Mouse (Mus musculus): ENCODE measurements around the gene Vps33a.
"Not testable (repeated sequence)": the region's sequence is repeated elsewhere in the genome, so short reads cannot be mapped to it uniquely, and the experiment has no call there.

Vps33a gene

GRCm38 (mm10) chr5:123524393-123524750, 48.5 kb downstream of the Vps33a start:
- DNase-seq (ENCODE audit: low read depth) = no peak

DNA sequence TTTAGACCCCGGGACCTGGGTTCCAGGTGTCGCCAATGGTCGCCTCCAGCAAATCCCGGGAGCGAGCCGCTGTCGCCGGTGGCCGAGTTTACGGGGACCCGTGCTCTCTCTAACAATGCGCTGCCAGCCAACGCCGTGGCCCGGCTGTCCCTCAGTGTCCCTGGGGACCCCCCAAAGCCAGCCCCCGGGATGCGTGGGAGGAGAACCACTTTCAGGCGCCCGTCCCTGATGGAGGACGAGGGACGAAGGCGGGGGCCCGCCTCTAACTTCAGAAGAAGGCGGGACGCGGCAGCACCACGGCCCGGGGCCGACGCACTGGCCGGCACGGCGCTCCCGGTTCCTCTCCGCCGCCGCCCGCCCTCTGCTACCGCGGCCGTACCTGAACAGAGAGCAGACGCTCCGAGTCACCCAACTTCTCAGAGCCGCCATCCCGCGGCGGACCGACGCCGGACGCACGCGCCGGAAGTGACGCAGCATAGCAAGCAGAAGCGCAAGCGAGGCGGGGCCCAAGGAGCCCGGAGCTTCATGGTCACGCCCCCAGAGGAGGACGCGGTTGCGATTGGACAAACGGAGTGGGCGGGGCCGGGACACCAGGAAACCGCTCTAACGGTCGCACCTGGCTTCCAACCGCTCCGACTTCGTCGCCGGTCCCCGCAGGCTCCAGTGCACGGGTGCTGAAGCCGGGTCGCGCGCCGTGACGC, 49.0 kb downstream of the Vps33a start, which contains the start of gene Diablo:
Diablo (minus strand) TSS at position 485 of the 701 bp plus-strand sequence.
- peak; percentile 99 for DNase-seq (ENCODE audit: low read depth)

GRCm38 (mm10) chr5:123522166-123522565, 50.7 kb downstream of the Vps33a start:
- no peak for DNase-seq (ENCODE audit: low read depth)

GRCm38 (mm10) chr5:123521621-123522020, 51.2 kb downstream of the Vps33a start:
- DNase-seq (ENCODE audit: low read depth) = no peak

GRCm38 (mm10) chr5:123520666-123521065, 52.2 kb downstream of the Vps33a start:
- no peak for DNase-seq (ENCODE audit: low read depth)

DNA sequence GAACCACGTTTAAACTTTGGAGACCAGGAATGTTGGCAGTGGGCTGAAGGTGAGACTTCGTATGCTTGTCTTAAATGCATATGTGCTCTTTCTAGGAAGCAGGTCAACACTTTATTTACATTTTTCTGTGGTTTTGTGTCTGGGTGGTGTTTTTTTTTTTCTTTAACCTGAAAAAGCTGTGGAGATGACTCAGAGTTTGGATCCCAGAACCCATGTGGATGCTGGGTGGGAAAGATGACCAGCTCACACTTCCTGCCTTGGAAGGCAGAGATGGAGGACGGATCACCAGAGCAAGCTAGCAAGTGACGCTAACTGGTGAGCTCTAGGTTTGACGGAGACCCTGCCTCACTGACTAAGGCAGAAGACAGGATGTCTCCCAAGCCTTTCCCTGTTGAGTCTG, 58.0 kb downstream of the Vps33a start:
- DNase-seq (ENCODE audit: low read depth) = peak; percentile 72

DNA sequence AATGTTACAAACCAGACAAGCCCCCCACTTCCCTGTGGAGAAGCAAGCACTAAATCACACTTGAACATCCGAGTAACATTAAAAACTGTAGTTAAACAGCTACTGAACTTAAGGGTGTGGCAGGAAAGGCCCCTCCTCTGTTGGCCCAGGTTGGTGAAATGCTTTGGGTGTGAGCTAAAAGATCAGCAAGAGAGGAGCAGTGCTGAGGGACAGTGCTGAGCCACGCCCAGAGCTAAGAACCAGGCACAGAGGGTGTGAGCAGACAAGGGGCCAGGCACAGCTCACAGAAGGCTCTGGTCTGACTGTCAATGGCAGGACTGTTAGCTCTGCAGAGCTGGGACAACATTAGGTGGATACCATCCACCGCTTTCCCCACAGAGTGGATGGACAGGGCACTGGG, 60.7 kb downstream of the Vps33a start:
- DNase-seq (ENCODE audit: low read depth) = no peak

DNA sequence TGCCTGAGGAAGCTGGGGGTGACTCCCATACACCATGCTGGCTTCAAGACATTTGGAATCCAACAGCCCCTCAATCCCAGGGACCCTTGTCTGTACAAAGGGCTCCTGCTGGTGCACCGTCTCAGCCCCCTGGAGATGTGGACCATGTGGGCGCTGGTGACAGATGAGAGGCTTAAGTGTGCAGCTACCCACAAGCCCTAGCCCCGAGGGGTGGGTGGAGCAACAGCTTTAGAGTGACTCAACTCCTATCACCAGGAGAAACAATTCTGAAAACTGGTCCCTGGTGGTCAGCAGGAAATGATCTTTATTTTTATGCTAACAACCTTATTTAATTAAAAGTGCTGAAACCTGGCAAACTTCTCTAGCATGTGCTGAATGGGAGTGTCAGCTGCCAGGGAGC, 61.4 kb downstream of the Vps33a start:
- not testable (repeated sequence) for DNase-seq (ENCODE audit: low read depth)

DNA sequence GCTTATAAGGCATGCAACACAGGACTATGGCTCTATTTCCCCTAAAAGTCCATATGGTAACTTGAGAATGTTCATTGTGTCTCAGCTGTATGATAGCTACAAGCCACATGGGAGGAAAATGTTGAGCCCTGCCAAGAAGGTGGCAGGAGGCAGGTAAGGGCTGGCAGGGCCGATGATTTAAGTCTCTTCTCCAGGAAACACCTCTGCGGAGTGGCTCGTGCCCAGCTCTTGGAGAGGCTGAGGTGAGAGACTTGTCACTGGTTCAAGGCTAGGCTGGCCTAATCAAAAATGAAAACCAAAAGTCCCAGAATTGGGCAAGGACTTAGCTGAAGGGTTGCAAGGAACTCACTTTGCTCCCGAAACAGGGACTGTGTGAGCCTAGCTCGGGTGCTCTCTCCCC, 62.7 kb downstream of the Vps33a start, which contains the start of gene B3gnt4:
B3gnt4 (plus strand) TSS at position 301 of the 400 bp plus-strand sequence.
- DNase-seq (ENCODE audit: low read depth) = no peak

- DNase-seq (ENCODE audit: low read depth) = no peak
Measured at GRCm38 (mm10) chr5:123508921-123509320, 63.9 kb downstream of the Vps33a start.

- peak; percentile 85 for DNase-seq (ENCODE audit: low read depth)
Measured at GRCm38 (mm10) chr5:123507936-123508723, 64.7 kb downstream of the Vps33a start.

- no peak for DNase-seq (ENCODE audit: low read depth)
Measured at GRCm38 (mm10) chr5:123501973-123502372, 70.9 kb downstream of the Vps33a start.

GRCm38 (mm10) chr5:123499717-123500116, 73.1 kb downstream of the Vps33a start:
- DNase-seq (ENCODE audit: low read depth) = peak; percentile 71

DNA sequence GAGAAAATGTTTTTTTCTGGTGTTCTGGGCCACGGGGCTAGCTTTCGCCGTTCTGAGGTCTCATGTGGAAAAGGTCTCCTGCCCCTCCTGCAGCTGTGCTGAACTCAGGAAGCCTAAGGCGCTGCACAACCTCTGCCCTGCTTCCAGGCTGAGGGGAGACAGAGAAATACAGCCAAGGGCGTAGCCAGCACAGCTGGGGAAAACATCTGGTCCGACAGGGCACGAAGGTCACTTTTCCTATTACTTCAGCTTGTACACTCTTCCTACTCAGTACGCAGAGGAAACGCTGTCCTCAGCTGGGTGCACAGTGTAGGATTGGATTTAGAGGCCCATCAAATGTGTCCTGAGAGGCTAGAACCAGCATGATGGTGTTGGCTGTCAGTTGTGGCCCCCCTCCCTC, 82.9 kb downstream of the Vps33a start:
- DNase-seq (ENCODE audit: low read depth) = no peak

DNA sequence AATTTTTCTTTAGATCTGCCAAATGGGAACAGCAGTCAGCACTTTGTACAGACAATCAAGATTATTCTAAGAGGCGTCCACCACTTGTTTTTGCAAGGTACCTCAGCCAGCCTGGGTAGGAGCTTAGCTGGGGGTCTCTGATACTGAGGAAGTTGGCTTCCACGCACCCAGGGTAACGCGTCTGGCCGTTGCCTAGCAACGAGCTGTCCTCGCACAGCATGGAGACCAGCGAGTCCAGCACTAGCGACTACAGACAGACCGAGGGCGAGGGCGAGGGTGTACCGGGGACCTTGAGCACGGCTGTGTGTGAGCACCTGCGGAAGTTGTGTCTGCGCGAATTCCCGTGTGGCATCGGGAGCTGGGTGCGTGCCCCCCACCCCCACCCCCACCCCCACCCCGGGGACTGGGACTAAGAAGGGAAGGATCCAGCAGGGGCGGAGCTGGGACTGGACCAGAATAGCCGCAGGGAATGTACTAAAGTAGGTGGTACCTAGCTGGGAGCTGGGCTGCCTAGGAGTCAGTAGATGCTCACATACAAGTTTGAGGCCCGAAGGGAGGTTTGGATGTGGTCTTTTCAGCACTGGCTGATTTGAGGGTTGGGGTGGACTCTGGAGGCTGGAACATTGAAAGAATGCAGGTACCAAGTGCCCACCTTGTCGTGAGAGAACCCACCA, 83.6 kb downstream of the Vps33a start, which contains the start of the genes Lrrc43 and Il31:
Lrrc43 (plus strand) TSS at position 194 of the 674 bp plus-strand sequence.
Il31 (minus strand) TSS at position 378 of the 674 bp plus-strand sequence.
- DNase-seq (ENCODE audit: low read depth) = no peak

GRCm38 (mm10) chr5:123487659-123488395, 85.0 kb downstream of the Vps33a start:
- DNase-seq (ENCODE audit: low read depth) = no peak

Data from NIH3T3 (cell line).